Mouse (Mus musculus): ENCODE results near the gene Gm28043. TPM values are rescaled to one million over a fixed set of nuclear protein-coding genes. Genes with fewer than 3 reads are reported as not detected.

The Gm28043 gene
- total RNA-seq, 1 experiment, result 10.2 TPM

- H3K9ac ChIP-seq (ENCODE audit: insufficient read depth, low read depth, low read length, poor library complexity, severe bottlenecking), result no peak overlapping the region
- in situ Hi-C loops (cut with MboI; ENCODE audit: low sequenced_read_pairs in 2 of 2, unreplicated experiment in 2 of 2), result no loop called here
- DNase-seq (ENCODE audit: low read depth, low spot score), result no peak
- H3K27ac ChIP-seq (ENCODE audit: insufficient read depth, low read depth, low read length, poor library complexity, severe bottlenecking), result no peak overlapping the region
- H3K36me3 ChIP-seq (ENCODE audit: control insufficient read depth, insufficient read depth, low read length, poor library complexity, severe bottlenecking), result peaks cover 63% of the 10 kb centered on the region
- H3K9me3 ChIP-seq (ENCODE audit: control insufficient read depth, insufficient read depth, low read depth, low read length), result no peaks in the 10 kb centered on the region
- TF ChIP-seq MAFK (IDR thresholded peaks at IDR 0.05; ENCODE audit: insufficient read depth, low read depth, low read length) (no peak), CHD2 (IDR thresholded peaks at IDR 0.05; ENCODE audit: low read depth, low read length) (no peak), ZNF384 (IDR thresholded peaks at IDR 0.05; ENCODE audit: low read depth, low read length) (no peak), ZC3H11A (IDR thresholded peaks at IDR 0.05; ENCODE audit: borderline replicate concordance, low read depth, low read length) (no peak), HCFC1 (IDR thresholded peaks at IDR 0.05; ENCODE audit: borderline replicate concordance, insufficient read depth, low read length) (no peak)
- H3K4me1 ChIP-seq (ENCODE audit: control insufficient read depth in 2 of 2, insufficient read depth in 2 of 2, low read length in 2 of 2, poor library complexity in 1 of 2), result no peaks in the 10 kb centered on the region
- H3K4me3 ChIP-seq (ENCODE audit: insufficient read depth in 1 of 2, low read depth in 1 of 2, low read length in 2 of 2, poor library complexity in 1 of 2, severe bottlenecking in 1 of 2), result no peak overlapping the region
Observed at GRCm38 (mm10) chr17:29682261-29682660, 67.6 kb downstream of the Gm28043 start.

GRCm38 (mm10) chr17:29683127-29683526, 68.5 kb downstream of the Gm28043 start:
- Histone ChIP-seq H3K9ac (ENCODE audit: insufficient read depth, low read depth, low read length, poor library complexity, severe bottlenecking) (no peak overlapping the region), H3K27ac (ENCODE audit: insufficient read depth, low read depth, low read length, poor library complexity, severe bottlenecking) (no peak overlapping the region), H3K36me3 (ENCODE audit: control insufficient read depth, insufficient read depth, low read length, poor library complexity, severe bottlenecking) (peaks cover 67% of the 10 kb centered on the region), H3K4me1 (ENCODE audit: control insufficient read depth in 2 of 2, insufficient read depth in 2 of 2, low read length in 2 of 2, poor library complexity in 1 of 2) (no peaks in the 10 kb centered on the region), H3K9me3 (ENCODE audit: control insufficient read depth, insufficient read depth, low read depth, low read length) (no peaks in the 10 kb centered on the region), H3K4me3 (ENCODE audit: insufficient read depth in 1 of 2, low read depth in 1 of 2, low read length in 2 of 2, poor library complexity in 1 of 2, severe bottlenecking in 1 of 2) (no peak overlapping the region)
- no peak for DNase-seq (ENCODE audit: low read depth, low spot score)
- in situ Hi-C loops (cut with MboI; ENCODE audit: low sequenced_read_pairs in 2 of 2, unreplicated experiment in 2 of 2), result no loop called here
- TF ChIP-seq HCFC1 (IDR thresholded peaks at IDR 0.05; ENCODE audit: borderline replicate concordance, insufficient read depth, low read length), result no peak

- Histone ChIP-seq H3K4me3 (ENCODE audit: insufficient read depth in 1 of 2, low read depth in 1 of 2, low read length in 2 of 2, poor library complexity in 1 of 2, severe bottlenecking in 1 of 2) (no peak overlapping the region), H3K36me3 (ENCODE audit: control insufficient read depth, insufficient read depth, low read length, poor library complexity, severe bottlenecking) (peaks cover 63% of the 10 kb centered on the region), H3K9me3 (ENCODE audit: control insufficient read depth, insufficient read depth, low read depth, low read length) (no peaks in the 10 kb centered on the region), H3K9ac (ENCODE audit: insufficient read depth, low read depth, low read length, poor library complexity, severe bottlenecking) (no peak overlapping the region), H3K4me1 (ENCODE audit: control insufficient read depth in 2 of 2, insufficient read depth in 2 of 2, low read length in 2 of 2, poor library complexity in 1 of 2) (no peaks in the 10 kb centered on the region), H3K27ac (ENCODE audit: insufficient read depth, low read depth, low read length, poor library complexity, severe bottlenecking) (no peak overlapping the region)
- in situ Hi-C loops (cut with MboI; ENCODE audit: low sequenced_read_pairs in 2 of 2, unreplicated experiment in 2 of 2), result no loop called here
- no peak for DNase-seq (ENCODE audit: low read depth, low spot score)
- TF ChIP-seq CHD2 (IDR thresholded peaks at IDR 0.05; ENCODE audit: low read depth, low read length), result no peak
- no peak for TF ChIP-seq ZNF384 (IDR thresholded peaks at IDR 0.05; ENCODE audit: low read depth, low read length)
- no peak for TF ChIP-seq HCFC1 (IDR thresholded peaks at IDR 0.05; ENCODE audit: borderline replicate concordance, insufficient read depth, low read length)
- TF ChIP-seq ZC3H11A (IDR thresholded peaks at IDR 0.05; ENCODE audit: borderline replicate concordance, low read depth, low read length), result no peak
- TF ChIP-seq MAFK (IDR thresholded peaks at IDR 0.05; ENCODE audit: insufficient read depth, low read depth, low read length), result no peak
Observed at GRCm38 (mm10) chr17:29684275-29684674, 69.6 kb downstream of the Gm28043 start.

DNA sequence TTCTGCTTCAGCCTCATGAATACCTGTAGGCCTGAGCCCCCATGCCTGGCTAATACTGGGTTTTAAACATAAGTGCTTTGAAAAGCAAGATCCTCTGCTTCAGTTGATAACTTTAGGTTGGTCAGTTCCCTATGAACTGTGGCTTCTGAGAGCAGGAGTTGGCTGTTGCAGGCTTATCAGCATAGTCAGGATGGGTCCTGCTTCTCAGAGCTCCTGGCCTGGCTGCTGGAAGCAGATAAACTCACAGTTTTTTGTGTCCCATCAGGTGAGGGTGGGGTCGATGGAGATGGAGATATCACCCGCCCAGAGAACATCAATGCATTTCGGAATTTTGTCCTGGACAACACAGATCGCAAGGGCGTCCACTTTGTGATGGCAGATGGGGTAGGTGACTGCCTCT, 72.1 kb downstream of the Gm28043 start:
- Histone ChIP-seq H3K4me3 (ENCODE audit: insufficient read depth in 1 of 2, low read depth in 1 of 2, low read length in 2 of 2, poor library complexity in 1 of 2, severe bottlenecking in 1 of 2) (no peak overlapping the region), H3K9me3 (ENCODE audit: control insufficient read depth, insufficient read depth, low read depth, low read length) (no peaks in the 10 kb centered on the region), H3K27ac (ENCODE audit: insufficient read depth, low read depth, low read length, poor library complexity, severe bottlenecking) (no peak overlapping the region), H3K9ac (ENCODE audit: insufficient read depth, low read depth, low read length, poor library complexity, severe bottlenecking) (no peak overlapping the region), H3K4me1 (ENCODE audit: control insufficient read depth in 2 of 2, insufficient read depth in 2 of 2, low read length in 2 of 2, poor library complexity in 1 of 2) (no peaks in the 10 kb centered on the region), H3K36me3 (ENCODE audit: control insufficient read depth, insufficient read depth, low read length, poor library complexity, severe bottlenecking) (peaks cover 65% of the 10 kb centered on the region)
- in situ Hi-C loops (cut with MboI; ENCODE audit: low sequenced_read_pairs in 2 of 2, unreplicated experiment in 2 of 2), result no loop called here
- TF ChIP-seq CHD2 (IDR thresholded peaks at IDR 0.05; ENCODE audit: low read depth, low read length) (no peak), HCFC1 (IDR thresholded peaks at IDR 0.05; ENCODE audit: borderline replicate concordance, insufficient read depth, low read length) (no peak), ZC3H11A (IDR thresholded peaks at IDR 0.05; ENCODE audit: borderline replicate concordance, low read depth, low read length) (no peak), MAFK (IDR thresholded peaks at IDR 0.05; ENCODE audit: insufficient read depth, low read depth, low read length) (no peak), ZNF384 (IDR thresholded peaks at IDR 0.05; ENCODE audit: low read depth, low read length) (no peak)
- DNase-seq (ENCODE audit: low read depth, low spot score), result no peak

DNA sequence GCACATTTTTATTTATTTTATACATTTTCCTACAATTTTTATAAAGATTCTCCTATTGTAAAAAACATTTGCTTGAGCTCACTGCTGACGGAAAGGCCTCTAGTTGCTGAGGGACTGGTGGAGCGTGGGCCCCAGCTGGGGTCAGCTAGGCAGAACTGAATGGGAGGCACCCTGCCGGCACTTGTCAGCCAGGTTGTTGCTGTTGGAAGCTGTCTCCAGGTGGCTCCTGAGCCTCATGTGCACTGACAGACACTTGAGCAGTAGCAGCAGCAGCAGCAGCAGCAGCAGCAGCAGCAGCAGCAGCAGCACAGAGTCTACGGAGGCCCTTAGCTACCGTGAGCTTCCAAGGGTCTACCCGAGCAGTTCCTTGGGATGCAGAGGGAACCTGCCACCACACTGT, 72.7 kb downstream of the Gm28043 start:
- Histone ChIP-seq H3K4me3 (ENCODE audit: insufficient read depth in 1 of 2, low read depth in 1 of 2, low read length in 2 of 2, poor library complexity in 1 of 2, severe bottlenecking in 1 of 2) (no peak overlapping the region), H3K36me3 (ENCODE audit: control insufficient read depth, insufficient read depth, low read length, poor library complexity, severe bottlenecking) (peaks cover 60% of the 10 kb centered on the region), H3K27ac (ENCODE audit: insufficient read depth, low read depth, low read length, poor library complexity, severe bottlenecking) (no peak overlapping the region), H3K9ac (ENCODE audit: insufficient read depth, low read depth, low read length, poor library complexity, severe bottlenecking) (no peak overlapping the region), H3K9me3 (ENCODE audit: control insufficient read depth, insufficient read depth, low read depth, low read length) (no peaks in the 10 kb centered on the region), H3K4me1 (ENCODE audit: control insufficient read depth in 2 of 2, insufficient read depth in 2 of 2, low read length in 2 of 2, poor library complexity in 1 of 2) (no peaks in the 10 kb centered on the region)
- DNase-seq (ENCODE audit: low read depth, low spot score), result no peak
- in situ Hi-C loops (cut with MboI; ENCODE audit: low sequenced_read_pairs in 2 of 2, unreplicated experiment in 2 of 2), result no loop called here
- TF ChIP-seq ZNF384 (IDR thresholded peaks at IDR 0.05; ENCODE audit: low read depth, low read length) (no peak), MAFK (IDR thresholded peaks at IDR 0.05; ENCODE audit: insufficient read depth, low read depth, low read length) (no peak), CHD2 (IDR thresholded peaks at IDR 0.05; ENCODE audit: low read depth, low read length) (no peak), ZC3H11A (IDR thresholded peaks at IDR 0.05; ENCODE audit: borderline replicate concordance, low read depth, low read length) (no peak), HCFC1 (IDR thresholded peaks at IDR 0.05; ENCODE audit: borderline replicate concordance, insufficient read depth, low read length) (no peak)
